Mouse (Mus musculus) hindbrain, embryonic 11.5 days (tissue): ENCODE data around the gene Hsp90ab1. TPM values are rescaled to one million over a fixed set of nuclear protein-coding genes. Genes with fewer than 3 reads are reported as not detected.
A peak's percentile ranks its signal among the peaks of the same experiment; 100 is the strongest.

Experiments
- ATAC-seq: fragments of 200-750 bp; cut with Nextera tagmentation; 2 replicates; pipeline ENCODE4 v1.8.0; 2017; ENCODE audit warnings: mild to moderate bottlenecking, moderate TSS enrichment, moderate library complexity; ENCODE audit not compliant: low FRiP score
- DNase-seq: peaks from one replicate; pipeline ENCODE4 v3.0.0-alpha.2; 2015; ENCODE audit warnings: low spot score
- H3K27ac ChIP-seq: fragments of 300-500 bp; sonication (generic); 2 replicates; pipeline ENCODE4 v1.5.1; 2014; ENCODE audit warnings: mild to moderate bottlenecking, low read depth, low read length
- H3K27me3 ChIP-seq: fragments of 300-500 bp; sonication (generic); 2 replicates; pipeline ENCODE4 v1.6.1; 2014; ENCODE audit warnings: mild to moderate bottlenecking, low read length, moderate library complexity, mixed read lengths; ENCODE audit not compliant: control insufficient read depth, insufficient read depth
- H3K36me3 ChIP-seq: fragments of 300-500 bp; sonication (generic); 2 replicates; pipeline ENCODE4 v1.6.1; 2014; ENCODE audit warnings: mild to moderate bottlenecking, low read length, moderate library complexity, mixed read lengths; ENCODE audit not compliant: control insufficient read depth, insufficient read depth
- H3K4me1 ChIP-seq: fragments of 300-500 bp; sonication (generic); replicated peaks from 2 replicates; pipeline ENCODE4 v1.6.1; 2014; ENCODE audit warnings: low read length, mixed read lengths; ENCODE audit not compliant: control insufficient read depth, insufficient read depth
- H3K4me2 ChIP-seq: fragments of 300-500 bp; sonication (generic); replicated peaks from 2 replicates; pipeline ENCODE4 v1.6.1; 2014; ENCODE audit warnings: mild to moderate bottlenecking, low read depth, low read length
- H3K4me3 ChIP-seq: fragments of 300-500 bp; sonication (generic); 2 replicates; pipeline ENCODE4 v1.5.1; 2014; ENCODE audit warnings: low read depth, low read length
- H3K9ac ChIP-seq: fragments of 300-500 bp; sonication (generic); 2 replicates; pipeline ENCODE4 v1.6.1; 2014; ENCODE audit warnings: low read depth, low read length
- H3K9me3 ChIP-seq: fragments of 300-500 bp; sonication (generic); 2 replicates; pipeline ENCODE4 v1.6.1; 2016; ENCODE audit warnings: low read length; ENCODE audit not compliant: control insufficient read depth
- WGBS: fragments of 180-500 bp; shearing (Covaris S2); extraction: QIAGEN DNeasy Blood & Tissue Kit; methylation state at CpG from one replicate; pipeline ENCODE4 v1.1.7; 2014; 5-methylcytosine and 5-hydroxymethylcytosine counted together
- polyA plus RNA-seq: library from polyadenylated mRNA; unstranded; fragments of >200 nt; fragmentation: Nextera tagmentation; extraction: Ambion mirVana; gene quantifications from 2 replicates; pipeline ENCODE4 v1.2.1, GENCODE M21; 2014

Gene Hsp90ab1
- polyA plus RNA-seq, 1 experiment from 2014 or later = 1,644 TPM

DNA sequence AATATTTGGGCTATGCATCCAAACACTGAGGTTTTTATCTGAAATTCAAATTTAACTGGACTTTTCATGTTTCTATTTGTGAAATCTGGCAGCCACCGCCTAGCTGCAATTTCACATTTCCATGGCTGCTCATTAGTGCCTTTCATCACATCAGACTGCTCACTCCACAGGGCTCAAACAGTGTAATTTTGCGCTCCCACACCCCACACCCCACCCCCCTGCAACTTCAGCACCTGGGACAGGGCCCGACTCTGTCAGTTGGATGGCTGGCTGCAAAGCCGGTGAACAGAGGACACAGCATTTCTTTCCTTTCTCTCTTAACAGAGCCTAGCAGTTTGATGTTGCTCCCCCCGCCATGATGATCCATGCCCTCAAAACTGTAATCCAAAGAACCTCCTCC lies 36.8 kb downstream of the Hsp90ab1 start:
- Histone ChIP-seq H3K27me3 (peaks cover 16% of the 10 kb centered on the region), H3K27ac (no peak overlapping the region), H3K4me1 (no peaks in the 10 kb centered on the region), H3K4me2 (no peak overlapping the region), H3K36me3 (no peaks in the 10 kb centered on the region), H3K9ac (no peak overlapping the region), H3K4me3 (no peak overlapping the region), H3K9me3 (no peaks in the 10 kb centered on the region)
- DNase-seq (peak; percentile 52), ATAC-seq (no peak)
- 18% methylated on average over 5 of the region's 5 CpGs for WGBS

DNA sequence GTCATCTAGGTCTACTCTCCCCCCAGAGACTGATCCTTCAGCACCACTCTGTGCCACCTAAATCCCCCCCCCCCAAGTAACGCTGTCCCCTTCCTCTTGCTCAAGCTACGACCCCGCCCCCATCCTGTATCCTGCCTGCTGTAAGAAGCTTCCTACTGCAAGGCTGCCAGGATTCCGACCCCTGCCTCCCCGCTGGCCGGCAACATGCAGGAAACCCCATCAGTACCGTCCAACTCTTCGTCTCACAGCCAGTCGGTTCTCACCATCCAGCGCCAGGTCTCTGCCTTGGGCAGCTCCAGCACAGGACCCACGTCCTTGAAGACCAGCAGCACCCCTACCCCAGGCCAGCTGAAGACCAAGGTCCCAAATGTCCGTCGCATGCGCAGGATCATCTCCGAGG lies 40.2 kb downstream of the Hsp90ab1 start:
- Histone ChIP-seq H3K4me3 (no peak overlapping the region), H3K27me3 (peaks cover 20% of the 10 kb centered on the region), H3K27ac (no peak overlapping the region), H3K4me2 (no peak overlapping the region), H3K9ac (no peak overlapping the region), H3K4me1 (no peaks in the 10 kb centered on the region), H3K36me3 (no peaks in the 10 kb centered on the region), H3K9me3 (no peaks in the 10 kb centered on the region)
- DNase-seq (no peak), ATAC-seq (no peak)
- 55% methylated on average over 15 of the region's 15 CpGs for WGBS

DNA sequence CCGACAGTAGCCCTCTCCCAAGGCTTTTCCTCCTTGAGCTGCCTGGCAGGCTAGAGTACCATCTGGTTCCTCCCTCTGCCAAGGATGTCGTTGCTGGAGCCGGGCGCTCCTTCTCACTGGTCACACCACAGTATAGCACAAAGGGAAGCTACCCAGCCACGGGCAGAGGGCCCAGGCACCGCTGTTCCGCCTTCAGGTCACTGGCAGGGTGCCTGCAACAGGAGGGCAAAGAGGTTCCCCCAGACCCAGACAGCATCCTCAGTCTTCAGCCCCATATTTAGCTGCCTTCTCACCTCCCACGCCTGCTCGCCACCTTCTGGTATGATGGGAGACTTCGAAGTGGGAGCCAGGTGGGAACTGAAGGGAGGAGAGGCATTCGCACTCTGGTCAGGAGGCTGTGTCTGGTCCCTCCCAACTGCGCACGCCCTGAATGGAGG lies 42.7 kb downstream of the Hsp90ab1 start:
- no peak overlapping the region for H3K9ac ChIP-seq
- ATAC-seq (no peak), DNase-seq (no peak)
- no peaks in the 10 kb centered on the region for H3K9me3 ChIP-seq
- 55% methylated on average over 13 of the region's 13 CpGs for WGBS
- H3K4me1 ChIP-seq = no peaks in the 10 kb centered on the region
- peaks cover 11% of the 10 kb centered on the region for H3K27me3 ChIP-seq
- H3K36me3 ChIP-seq = no peaks in the 10 kb centered on the region
- no peak overlapping the region for H3K4me3 ChIP-seq
- no peak overlapping the region for H3K4me2 ChIP-seq
- H3K27ac ChIP-seq = no peak overlapping the region

DNA sequence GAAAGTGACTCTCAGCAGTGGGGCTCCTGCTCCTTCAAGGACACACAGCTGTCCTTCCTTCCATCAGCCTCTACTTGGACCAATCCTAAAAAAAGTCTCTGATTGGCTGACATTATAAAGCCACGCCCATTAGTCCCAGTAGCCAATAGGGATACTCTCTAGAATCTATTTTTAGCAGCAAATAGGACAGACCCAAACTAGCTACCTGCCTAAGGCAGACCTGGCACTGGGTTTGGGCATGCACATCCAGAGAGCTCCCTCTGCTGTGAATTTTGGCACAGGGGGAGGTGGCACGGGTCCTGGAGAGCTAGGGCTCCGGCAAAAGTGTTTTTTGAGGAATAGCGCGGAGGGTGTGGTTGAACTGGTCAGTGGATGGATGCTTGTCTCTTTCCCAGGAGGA lies 46.5 kb downstream of the Hsp90ab1 start:
- Histone ChIP-seq H3K9me3 (no peaks in the 10 kb centered on the region), H3K36me3 (no peaks in the 10 kb centered on the region), H3K4me2 (no peak overlapping the region), H3K27me3 (peaks cover 4% of the 10 kb centered on the region), H3K9ac (no peak overlapping the region), H3K4me1 (no peaks in the 10 kb centered on the region), H3K27ac (no peak overlapping the region), H3K4me3 (no peak overlapping the region)
- ATAC-seq (no peak), DNase-seq (no peak)
- 22% methylated on average over 5 of the region's 5 CpGs for WGBS

DNA sequence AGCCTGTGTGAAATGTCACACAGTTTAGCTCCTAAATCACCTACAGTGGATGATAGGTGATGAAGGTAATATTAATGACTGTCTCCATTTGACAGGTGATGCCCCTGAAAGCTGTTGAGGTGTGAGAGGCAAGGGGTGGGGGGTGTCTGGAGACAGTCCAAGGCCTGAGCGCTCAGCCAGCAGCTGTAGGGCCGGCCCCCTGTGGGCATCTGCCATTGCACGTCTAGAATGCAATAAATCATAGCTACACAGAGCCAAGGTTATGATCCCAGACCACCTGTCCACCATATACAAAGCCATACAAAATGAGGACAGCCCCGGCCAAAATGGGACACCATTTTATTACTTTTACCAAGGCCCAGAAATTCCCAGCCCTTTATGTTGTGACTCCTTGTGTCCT lies 48.1 kb downstream of the Hsp90ab1 start:
- WGBS = 66% methylated on average over 4 of the region's 4 CpGs
- no peak overlapping the region for H3K9ac ChIP-seq
- no peaks in the 10 kb centered on the region for H3K9me3 ChIP-seq
- H3K27ac ChIP-seq = no peak overlapping the region
- no peaks in the 10 kb centered on the region for H3K36me3 ChIP-seq
- H3K4me3 ChIP-seq = no peak overlapping the region
- ATAC-seq (no peak), DNase-seq (no peak)
- no peaks in the 10 kb centered on the region; the same call in none of the 2 replicates for H3K27me3 ChIP-seq
- no peak overlapping the region for H3K4me2 ChIP-seq
- H3K4me1 ChIP-seq = no peaks in the 10 kb centered on the region

DNA sequence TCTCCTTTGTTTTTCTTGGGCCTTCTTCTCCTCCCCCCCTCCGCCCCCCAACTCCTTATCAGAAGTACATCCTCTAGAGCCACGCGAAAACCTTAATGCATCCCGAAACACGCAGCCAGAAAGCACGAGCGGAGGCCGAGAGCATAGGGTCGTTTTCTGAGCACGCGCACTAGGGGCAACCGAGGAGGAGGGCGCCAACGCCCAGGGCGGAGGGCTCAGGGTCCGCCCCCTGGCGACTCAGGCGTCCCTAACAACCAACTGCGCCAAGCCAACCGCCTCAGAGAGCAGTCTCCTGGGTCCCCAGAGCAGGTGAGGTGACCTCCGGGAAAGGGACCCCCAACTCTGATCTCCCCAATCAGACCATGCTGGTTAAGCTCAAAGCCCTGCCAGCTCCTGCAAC lies 49.8 kb downstream of the Hsp90ab1 start, which contains the start of gene Tcte1:
Tcte1 (plus strand) TSS at position 172 of the 400 bp plus-strand sequence.
- peak; percentile 83 for ATAC-seq
- no peak within 1 kb of the TSS for H3K27ac ChIP-seq
- no peaks in the 10 kb centered on the region for H3K4me1 ChIP-seq
- H3K9ac ChIP-seq = peak within 1 kb of the TSS; percentile 56
- H3K36me3 ChIP-seq = 0 out of 2 replicates have a peak, but pooled peaks cover 3% of the 10 kb centered on the region
- H3K4me2 ChIP-seq = peak within 1 kb of the TSS; percentile 60
- peak within 1 kb of the TSS; percentile 36 for H3K4me3 ChIP-seq
- H3K9me3 ChIP-seq = no peaks in the 10 kb centered on the region
- DNase-seq = peak; percentile 87
- H3K27me3 ChIP-seq = no peaks in the 10 kb centered on the region; the same call in none of the 2 replicates
- 1% methylated on average over 21 of the region's 21 CpGs for WGBS

DNA sequence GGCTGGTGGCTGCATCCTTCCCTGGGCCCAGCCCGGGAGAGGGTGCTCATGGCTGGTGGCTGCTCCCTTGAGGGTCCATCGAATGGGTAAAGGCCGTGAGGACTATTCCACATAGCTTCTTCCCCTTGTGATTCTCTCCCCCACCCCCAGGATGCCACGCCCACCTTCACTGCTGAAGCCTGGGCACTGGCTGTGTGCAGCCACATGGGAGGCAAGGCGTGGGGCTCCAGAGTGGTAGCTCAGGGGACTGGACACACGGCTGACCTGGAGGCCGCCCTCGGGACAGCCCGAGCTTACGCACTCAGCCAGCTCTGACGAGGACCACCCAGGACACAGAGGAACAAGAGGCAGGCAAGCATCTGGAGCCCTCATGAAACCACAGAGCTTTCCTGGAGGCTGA lies 52.9 kb downstream of the Hsp90ab1 start:
- Histone ChIP-seq H3K4me1 (no peaks in the 10 kb centered on the region), H3K4me2 (no peak overlapping the region), H3K27ac (no peak overlapping the region), H3K4me3 (no peak overlapping the region), H3K36me3 (0 out of 2 replicates have a peak, but pooled peaks cover 3% of the 10 kb centered on the region), H3K27me3 (no peaks in the 10 kb centered on the region; the same call in none of the 2 replicates), H3K9ac (no peak overlapping the region), H3K9me3 (no peaks in the 10 kb centered on the region)
- ATAC-seq = no peak
- WGBS = 87% methylated on average over 11 of the region's 11 CpGs
- DNase-seq = no peak

DNA sequence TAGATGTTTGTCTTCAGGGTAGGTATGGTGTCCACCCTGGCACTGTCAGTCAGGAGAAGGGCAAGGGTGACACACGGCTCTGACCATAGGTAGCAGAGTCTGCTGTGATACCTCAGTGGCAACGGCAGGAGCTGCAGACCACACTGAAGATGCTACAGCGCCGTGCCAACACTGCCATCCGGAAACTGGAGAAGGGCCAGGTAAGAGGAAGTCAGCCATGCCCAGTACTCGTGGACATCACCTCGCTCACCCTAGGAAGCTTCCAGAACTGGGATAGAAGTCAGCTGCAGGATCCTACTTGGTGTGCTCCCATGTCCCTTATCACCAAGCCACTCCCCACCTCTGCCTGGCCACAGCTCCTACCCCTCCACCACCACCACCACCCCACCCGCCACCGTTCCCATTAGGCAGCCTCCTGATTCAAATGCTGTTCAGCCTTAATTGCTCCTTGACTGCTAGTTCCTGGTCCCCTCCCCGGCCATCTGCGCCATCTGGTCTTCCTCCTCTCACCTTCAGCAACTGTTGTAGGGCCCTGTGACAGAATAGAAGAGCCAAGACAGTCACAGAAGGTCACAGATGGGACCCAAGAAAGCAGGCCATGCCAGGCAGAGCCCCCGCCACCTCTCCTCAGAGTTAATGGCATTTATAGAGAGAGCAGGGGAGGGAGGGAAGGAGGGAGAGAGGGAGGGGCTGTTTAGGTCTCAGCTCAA lies 54.1 kb downstream of the Hsp90ab1 start:
- Histone ChIP-seq H3K4me1 (no peaks in the 10 kb centered on the region), H3K9me3 (no peaks in the 10 kb centered on the region), H3K36me3 (0 out of 2 replicates have a peak, but pooled peaks cover 3% of the 10 kb centered on the region), H3K27me3 (no peaks in the 10 kb centered on the region; the same call in none of the 2 replicates), H3K4me3 (no peak overlapping the region), H3K4me2 (no peak overlapping the region), H3K9ac (no peak overlapping the region), H3K27ac (no peak overlapping the region)
- no peak for ATAC-seq
- DNase-seq = no peak
- 86% methylated on average over 12 of the region's 12 CpGs for WGBS
